Mouse (Mus musculus) MEL (cell line): Measurements from ENCODE around the gene Ak4.

ENCODE experiments used
- CHD2 ChIP-seq: IDR thresholded peaks from 2 replicates; pipeline ENCODE4 v1.6.1; 2011; ENCODE audit warnings: low read length, improper control_type of control experiment
- CTCF ChIP-seq, 3 experiments: IDR thresholded peaks in 2 of 3; conservative IDR thresholded peaks in 1 of 3; 2 replicates each; pipeline ENCODE4 v1.5.1; 2011 to 2012; ENCODE audit warnings: low read length in 3 of 3, low read depth in 2 of 3, mild to moderate bottlenecking in 2 of 3, improper control_type of control experiment in 1 of 3, inconsistent platforms in 1 of 3, mixed read lengths in 1 of 3, moderate library complexity in 1 of 3; ENCODE audit not compliant: control insufficient read depth in 1 of 3, insufficient read depth in 1 of 3, poor library complexity in 1 of 3, severe bottlenecking in 1 of 3
- EP300 ChIP-seq, 2 experiments: IDR thresholded peaks; 2 replicates each; pipeline ENCODE4 v1.6.1; 2011; ENCODE audit warnings: improper control_type of control experiment in 2 of 2, low read length in 2 of 2, low read depth in 1 of 2, mild to moderate bottlenecking in 1 of 2
- MYB ChIP-seq: IDR thresholded peaks from 2 replicates; pipeline ENCODE4 v1.6.1; 2011; ENCODE audit warnings: mild to moderate bottlenecking, low read depth, low read length, improper control_type of control experiment
- POLR2AphosphoS2 ChIP-seq: IDR thresholded peaks from 2 replicates; pipeline ENCODE4 v1.6.1; 2011; ENCODE audit warnings: low read length, improper control_type of control experiment
- TAL1 ChIP-seq: IDR thresholded peaks from 2 replicates; pipeline ENCODE4 v1.6.1; 2012; ENCODE audit warnings: mild to moderate bottlenecking, inconsistent platforms, low read length, moderate library complexity, mixed read lengths
- USF1 ChIP-seq: IDR thresholded peaks from 2 replicates; pipeline ENCODE4 v1.6.1; 2014; ENCODE audit warnings: low read depth, mild to moderate bottlenecking, inconsistent platforms, low read length, improper control_type of control experiment, moderate library complexity
- ZC3H11A ChIP-seq: IDR thresholded peaks from 2 replicates; pipeline ENCODE4 v1.6.1; 2012; ENCODE audit warnings: low read depth, mild to moderate bottlenecking, inconsistent platforms, low read length, improper control_type of control experiment
- ZKSCAN1 ChIP-seq: IDR thresholded peaks from 2 replicates; pipeline ENCODE4 v1.6.1; 2012; ENCODE audit warnings: low read depth, mild to moderate bottlenecking, inconsistent platforms, low read length, improper control_type of control experiment, moderate library complexity

DNA sequence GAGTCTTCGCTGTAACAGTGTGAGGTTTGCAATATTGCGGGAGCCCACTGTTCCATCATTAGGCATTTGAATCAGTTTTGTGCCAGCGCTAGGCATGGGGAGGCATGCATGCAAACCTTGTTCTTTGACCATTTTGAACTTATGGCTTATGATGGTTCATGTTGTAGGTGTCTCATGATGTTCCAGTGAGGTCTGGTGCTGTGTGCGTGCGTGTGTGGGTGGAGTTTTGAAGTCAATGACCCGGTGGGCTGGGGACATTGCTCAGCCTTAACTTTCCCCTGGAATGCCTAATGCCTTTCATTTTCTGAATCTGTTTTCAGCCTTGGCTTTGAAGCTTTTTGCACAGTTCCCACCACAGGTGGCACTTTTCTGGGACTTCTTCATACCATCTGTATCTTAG, 10.9 kb downstream of the Ak4 start:
- TF ChIP-seq EP300 (IDR thresholded peaks at IDR 0.05; ENCODE audit: low read depth in 1 of 2, low read length in 2 of 2) (no peak), ZC3H11A (no peak), CTCF (IDR thresholded peaks at IDR 0.05 in 2 of 3, conservative IDR thresholded peaks at IDR 0.05 in 1 of 3; ENCODE audit: control insufficient read depth in 1 of 3, insufficient read depth in 1 of 3, low read depth in 2 of 3, low read length in 3 of 3, poor library complexity in 1 of 3, severe bottlenecking in 1 of 3) (no peak), MYB (no peak), CHD2 (no peak), USF1 (no peak), POLR2AphosphoS2 (no peak), TAL1 (no peak), ZKSCAN1 (no peak)
